Mouse (Mus musculus): Measurements from ENCODE around the gene Rab5b. TPM values are rescaled to one million over a fixed set of nuclear protein-coding genes. Genes with fewer than 3 reads are reported as not detected.

Rab5b gene
- total RNA-seq, 2 experiments from 2014 or later = 91.4 to 96.1 TPM

DNA sequence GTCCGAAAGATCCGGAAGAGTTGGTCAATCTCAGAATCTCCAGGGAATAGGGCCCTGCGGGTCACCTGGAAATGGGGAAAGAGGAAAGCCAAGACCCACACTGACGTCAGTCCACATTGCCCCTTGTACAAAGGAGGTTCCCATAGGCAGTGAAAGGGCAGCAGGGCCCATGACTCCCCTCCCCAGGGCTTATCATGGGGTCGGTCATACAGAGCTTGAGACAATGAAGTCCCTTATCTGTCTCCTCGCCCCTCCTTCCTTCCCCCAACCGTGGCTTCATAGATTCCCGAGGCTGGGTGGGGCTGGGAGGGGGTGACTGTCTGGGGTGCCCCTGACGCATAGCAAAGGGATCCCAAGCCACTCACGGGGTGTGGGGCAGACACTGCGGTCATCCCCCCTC is 3.5 kb upstream of the Rab5b start:
- no peak for DNase-seq

- no peak for DNase-seq
Observed at GRCm38 (mm10) chr10:128699006-128699405, 2.9 kb upstream of the Rab5b start.

GRCm38 (mm10) chr10:128697072-128697725 is 1.1 kb upstream of the Rab5b start:
- no peak for DNase-seq

DNA sequence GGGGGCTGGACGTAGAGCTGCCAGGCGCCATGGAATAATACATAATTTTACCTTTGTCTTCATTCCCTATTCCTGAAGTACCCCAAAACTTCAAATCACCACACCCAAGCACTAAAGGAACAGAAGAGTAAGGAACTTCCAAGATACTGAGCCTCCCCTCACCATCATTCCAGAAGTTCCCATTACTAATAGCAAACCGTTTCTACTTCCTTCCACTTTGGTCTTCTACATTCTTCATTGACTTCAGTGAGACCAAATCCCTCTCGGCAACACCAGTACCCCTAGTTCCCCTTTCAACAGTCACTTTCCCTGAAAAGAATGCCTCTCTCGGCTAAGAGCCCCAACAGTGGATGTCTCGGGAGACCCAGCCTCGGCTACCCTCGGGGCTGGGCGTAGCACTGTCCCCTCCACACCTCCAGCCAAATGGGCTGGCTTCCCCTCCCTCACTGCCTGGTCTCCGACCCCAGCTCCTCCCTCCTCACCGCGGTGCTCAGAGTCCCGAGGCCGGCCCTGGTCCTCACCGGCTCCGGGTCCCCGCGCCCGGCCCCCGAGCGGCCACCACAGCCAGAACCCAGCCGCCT is 563 bp downstream of the Rab5b start:
- DNase-seq = no peak

DNA sequence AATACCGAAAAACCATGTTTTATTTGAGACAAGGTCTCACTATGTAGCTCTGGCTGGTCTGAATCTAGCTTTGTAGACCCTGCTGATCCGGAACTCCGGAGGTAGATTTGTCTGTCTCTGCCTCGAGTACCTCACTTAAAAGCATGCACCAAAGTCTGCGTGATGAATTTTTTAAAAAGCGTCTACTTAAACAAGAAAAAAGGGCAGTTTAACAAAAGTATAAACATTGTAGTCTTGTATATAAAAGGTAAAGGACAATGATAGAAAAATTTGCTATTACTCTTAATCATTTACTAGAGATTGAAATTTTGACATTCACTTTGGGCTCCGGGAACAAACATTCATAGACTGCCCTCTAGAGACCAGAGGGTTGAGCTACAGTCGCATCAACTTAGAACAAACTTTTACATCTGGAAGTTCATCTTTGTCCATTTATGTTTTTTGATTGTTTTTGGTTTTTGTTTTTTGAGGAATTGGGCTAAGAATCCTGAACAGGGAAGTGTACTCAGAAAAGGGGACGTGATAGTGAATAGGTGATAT is 21.5 kb downstream of the Rab5b start:
- peak; percentile 24 for DNase-seq

- peak; percentile 91 for DNase-seq
Observed at GRCm38 (mm10) chr10:128673763-128674468, 22.1 kb downstream of the Rab5b start, which contains the start of gene Suox. Suox (minus strand) TSS chr10:128674073.

- no peak for DNase-seq
Observed at GRCm38 (mm10) chr10:128671148-128671547, 24.9 kb downstream of the Rab5b start.

DNA sequence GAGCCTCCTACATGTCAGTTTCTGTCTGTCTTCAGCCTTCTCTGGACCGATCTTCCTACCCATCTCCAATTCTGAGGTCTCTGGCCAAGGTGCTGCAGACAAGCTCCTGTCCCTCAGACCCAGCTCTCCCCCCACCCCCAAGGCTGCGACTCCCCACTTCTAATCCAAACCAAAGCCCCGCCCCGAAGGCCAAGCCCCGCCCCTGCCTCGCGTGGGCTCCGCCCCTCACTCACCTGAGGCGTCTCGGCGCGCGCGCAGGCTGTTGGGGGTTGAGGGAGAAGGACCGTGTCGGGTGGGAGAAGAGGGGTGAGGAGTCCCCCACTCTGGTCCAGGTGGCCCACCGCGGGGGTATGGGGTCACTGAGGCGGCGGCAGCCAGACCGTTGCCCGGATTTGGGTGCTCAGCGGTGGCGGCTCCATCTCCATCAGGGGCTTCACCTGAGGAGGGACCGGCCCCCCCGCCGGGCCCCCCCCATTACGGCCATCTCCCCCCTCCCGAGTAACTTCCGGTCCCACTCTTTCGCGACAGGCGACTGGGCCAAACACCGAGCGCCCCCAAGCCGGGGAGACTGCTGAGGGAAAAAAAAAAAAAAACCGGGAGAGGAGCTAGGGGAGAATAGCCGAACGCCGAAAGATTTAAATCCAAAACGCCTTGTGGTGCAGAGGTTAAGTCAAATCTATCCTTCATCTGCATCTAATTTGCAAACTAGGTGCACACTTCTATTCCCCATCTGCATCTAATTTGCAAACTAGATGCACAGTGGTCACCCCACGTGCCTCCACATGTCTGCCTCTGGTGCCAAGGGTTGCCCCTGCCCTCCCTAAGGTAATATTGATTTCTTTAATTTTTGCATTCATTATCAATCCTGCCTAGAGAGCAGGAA is 27.0 kb downstream of the Rab5b start:
- peak; percentile 76 for DNase-seq

GRCm38 (mm10) chr10:128665806-128666205 is 30.3 kb downstream of the Rab5b start:
- DNase-seq = no peak

DNA sequence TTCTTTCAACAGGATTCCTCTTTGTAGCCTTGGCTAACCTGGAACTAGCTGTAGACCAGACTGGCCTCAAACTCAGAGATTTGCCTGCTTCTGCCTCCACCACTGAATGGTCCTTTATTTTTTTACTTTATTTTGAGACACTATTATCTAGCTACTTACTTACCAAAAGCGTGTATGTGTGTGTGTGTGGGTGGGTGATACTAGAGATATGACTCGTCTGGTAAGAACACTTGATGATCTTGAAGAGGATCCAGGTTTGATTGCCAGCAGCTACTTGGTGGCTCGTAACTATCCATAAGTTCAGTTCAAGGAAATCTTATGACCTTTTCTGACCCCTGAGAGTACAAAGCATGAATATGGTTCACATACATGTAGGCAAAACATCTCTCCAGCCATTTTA is 30.8 kb downstream of the Rab5b start:
- DNase-seq = no peak

DNA sequence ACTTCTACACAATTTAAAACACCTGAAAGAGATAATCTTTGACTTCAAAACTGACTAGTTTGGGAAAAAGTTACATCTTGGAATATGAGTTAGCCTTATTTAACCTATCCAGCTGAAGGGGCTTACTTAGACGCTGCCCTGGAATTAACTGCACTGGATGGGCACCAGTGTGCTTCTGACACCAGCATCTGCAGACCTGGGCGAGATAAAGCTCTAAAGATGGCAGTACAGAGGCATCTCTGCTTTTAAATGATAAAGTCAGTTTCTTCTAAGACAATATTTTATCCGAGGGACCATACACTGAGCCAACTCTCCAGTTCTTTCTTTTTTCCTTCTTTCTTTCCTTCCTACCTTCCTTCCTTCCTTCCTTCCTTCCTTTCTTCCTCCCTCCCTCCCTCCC is 31.3 kb downstream of the Rab5b start:
- DNase-seq = no peak

DNA sequence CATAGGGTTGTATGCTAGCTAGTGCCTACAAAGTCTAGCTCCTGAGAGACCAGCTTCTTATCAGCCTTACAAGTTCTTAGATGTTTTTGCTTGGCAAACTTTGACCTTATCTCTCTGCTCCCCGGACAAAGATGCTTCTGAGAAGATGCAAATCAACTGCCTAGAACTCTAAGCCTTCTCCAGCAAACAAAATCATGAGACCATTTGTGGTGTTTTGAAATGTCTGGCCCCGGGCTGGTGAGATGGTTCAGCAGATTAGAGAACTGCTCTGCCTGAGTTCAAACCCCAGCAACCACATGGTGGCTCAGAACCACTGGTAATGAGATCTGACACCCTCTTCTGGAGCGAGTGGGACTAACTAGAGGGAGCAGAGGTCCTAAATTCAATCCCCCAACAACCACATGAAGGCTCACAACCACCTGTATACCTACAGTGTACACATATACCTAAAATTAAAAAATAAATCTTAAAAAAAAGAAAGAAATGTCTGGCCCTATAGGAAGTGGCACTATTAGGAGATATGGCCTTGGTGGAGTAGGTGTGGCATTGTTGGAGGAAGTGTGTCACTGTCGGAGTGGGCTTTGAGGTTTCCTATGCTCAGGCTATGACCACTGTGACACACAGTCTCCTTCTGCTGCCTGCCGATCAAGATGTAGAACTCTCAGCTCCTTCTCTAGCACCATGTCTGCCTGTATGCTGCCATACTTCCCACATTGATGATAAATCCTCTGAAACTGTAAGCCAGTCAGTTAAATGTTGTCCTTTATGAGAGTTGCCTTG is 32.4 kb downstream of the Rab5b start:
- no peak for DNase-seq

GRCm38 (mm10) chr10:128662465-128662864 is 33.6 kb downstream of the Rab5b start:
- no peak for DNase-seq

- DNase-seq = no peak
Observed at GRCm38 (mm10) chr10:128659490-128659889, 36.6 kb downstream of the Rab5b start.

DNA sequence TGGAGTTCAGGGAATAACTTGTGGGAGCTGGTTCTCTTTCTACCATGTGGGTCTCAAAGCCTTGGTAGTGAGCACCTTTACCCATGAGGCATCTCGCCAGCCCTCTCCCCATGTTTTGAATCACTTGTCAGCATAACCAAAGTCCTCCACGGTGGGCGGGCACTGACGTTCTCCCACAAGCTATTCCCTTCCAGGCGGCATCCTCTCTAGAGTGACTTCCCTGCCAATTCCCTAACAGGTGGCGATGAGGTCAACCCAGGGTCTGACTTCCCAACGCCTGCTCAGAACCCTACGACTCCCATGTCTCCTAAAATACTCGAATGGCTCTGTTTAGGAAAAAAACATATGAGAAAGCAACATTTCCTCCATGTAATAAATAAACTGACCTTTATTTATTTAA is 38.2 kb downstream of the Rab5b start:
- DNase-seq = no peak

DNA sequence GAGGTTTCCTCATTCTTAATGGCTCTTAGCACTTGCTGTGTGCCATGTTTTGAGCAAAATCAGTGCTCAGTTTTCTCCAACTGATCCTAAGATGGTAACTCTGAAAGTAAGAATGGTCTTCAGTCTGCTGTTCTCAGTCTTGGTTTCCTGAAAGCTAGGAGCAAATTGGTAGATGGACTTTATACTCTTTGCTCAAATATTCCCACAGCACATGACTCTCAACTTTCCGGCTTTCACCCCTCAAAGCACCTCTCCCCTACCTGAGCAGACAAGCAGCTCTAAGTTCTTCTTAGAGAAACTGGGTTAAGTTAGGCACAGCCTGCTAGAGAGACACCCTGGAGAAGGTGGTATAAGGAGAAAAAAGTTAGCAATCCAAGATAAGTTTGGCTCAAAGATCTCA is 39.3 kb downstream of the Rab5b start:
- no peak for DNase-seq

GRCm38 (mm10) chr10:128655254-128655653 is 40.8 kb downstream of the Rab5b start:
- no peak for DNase-seq

DNA sequence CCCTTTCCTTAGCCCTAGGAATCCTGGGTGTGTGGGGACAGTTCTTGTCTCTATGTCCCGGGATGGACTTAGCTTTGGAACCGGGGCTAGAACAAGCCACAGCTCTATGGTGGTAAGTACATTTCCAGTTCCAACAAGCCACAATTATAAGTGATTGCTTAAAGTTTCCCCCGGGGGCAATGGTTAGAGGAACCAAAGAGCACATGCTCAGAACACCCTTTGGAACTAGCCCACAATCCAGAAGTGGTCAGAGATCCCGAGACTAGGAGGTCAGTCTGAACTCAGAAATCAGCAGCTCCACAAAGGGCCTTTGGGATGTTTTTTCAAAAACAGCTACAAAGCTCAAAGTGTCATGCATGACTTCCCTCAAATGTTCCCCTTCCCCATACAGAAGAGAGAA is 42.2 kb downstream of the Rab5b start:
- no peak for DNase-seq

- DNase-seq = peak; percentile 38
Observed at GRCm38 (mm10) chr10:128646139-128647089, 49.6 kb downstream of the Rab5b start.

Data from adrenal gland, postnatal 10 days (tissue).